Mouse (Mus musculus): ENCODE results near the gene Tsn.

Tsn gene

GRCm38 (mm10) chr1:118311622-118312326 lies at the start of gene Tsn:
Gene Tsn (minus strand): TSS chr1:118311739.
- peak; percentile 13 to 33 for DNase-seq

- DNase-seq: no peak
Observed at GRCm38 (mm10) chr1:118359071-118359761, 47.7 kb upstream of the Tsn start.

GRCm38 (mm10) chr1:118349922-118350321 lies 38.4 kb upstream of the Tsn start:
- DNase-seq: no peak

GRCm38 (mm10) chr1:118343649-118344435 lies 32.3 kb upstream of the Tsn start:
- peak; percentile 19 to 32 for DNase-seq

- no peak for DNase-seq
Observed at GRCm38 (mm10) chr1:118337921-118338320, 26.4 kb upstream of the Tsn start.

- no peak for DNase-seq
Observed at GRCm38 (mm10) chr1:118335847-118336246, 24.3 kb upstream of the Tsn start.

- no peak for DNase-seq
Observed at GRCm38 (mm10) chr1:118334749-118335713, 23.5 kb upstream of the Tsn start.

GRCm38 (mm10) chr1:118321661-118322201 lies 10.2 kb upstream of the Tsn start, which contains the start of gene Nifk:
Gene Nifk (plus strand): TSS chr1:118321839.
- peak; percentile 92 to 93 for DNase-seq

GRCm38 (mm10) chr1:118320696-118321095 lies 9.2 kb upstream of the Tsn start:
- peak; percentile 39 to 61 for DNase-seq

- DNase-seq: peak; percentile 91 to 94
Observed at GRCm38 (mm10) chr1:118310780-118311621, 538 bp downstream of the Tsn start.

GRCm38 (mm10) chr1:118297719-118298118 lies 13.8 kb downstream of the Tsn start:
- no peak for DNase-seq

- peak; percentile 45 to 60 for DNase-seq
Observed at GRCm38 (mm10) chr1:118296673-118297072, 14.9 kb downstream of the Tsn start.

GRCm38 (mm10) chr1:118294826-118295225 lies 16.7 kb downstream of the Tsn start:
- peak; percentile 56 to 76 for DNase-seq

- no peak for DNase-seq
Observed at GRCm38 (mm10) chr1:118294192-118294591, 17.3 kb downstream of the Tsn start.

GRCm38 (mm10) chr1:118292291-118292690 lies 19.2 kb downstream of the Tsn start:
- peak in 1 of 2 experiments; percentile 34 for DNase-seq

GRCm38 (mm10) chr1:118275139-118275538 lies 36.4 kb downstream of the Tsn start:
- peak in 1 of 2 experiments; percentile 12 for DNase-seq

GRCm38 (mm10) chr1:118251931-118252330 lies 59.6 kb downstream of the Tsn start:
- DNase-seq: no peak
